Mouse (Mus musculus) stomach, postnatal 0 days (tissue): ENCODE measurements around the gene Prpsap2.

Experiments used
- CTCF ChIP-seq: IDR thresholded peaks from 2 replicates; pipeline ENCODE4 v1.5.1; 2016; ENCODE audit warnings: antibody characterized with exemption, low read depth, mild to moderate bottlenecking, moderate library complexity
- EP300 ChIP-seq: optimal IDR thresholded peaks from 2 replicates; pipeline ENCODE3; 2016; ENCODE audit warnings: antibody characterized with exemption

DNA sequence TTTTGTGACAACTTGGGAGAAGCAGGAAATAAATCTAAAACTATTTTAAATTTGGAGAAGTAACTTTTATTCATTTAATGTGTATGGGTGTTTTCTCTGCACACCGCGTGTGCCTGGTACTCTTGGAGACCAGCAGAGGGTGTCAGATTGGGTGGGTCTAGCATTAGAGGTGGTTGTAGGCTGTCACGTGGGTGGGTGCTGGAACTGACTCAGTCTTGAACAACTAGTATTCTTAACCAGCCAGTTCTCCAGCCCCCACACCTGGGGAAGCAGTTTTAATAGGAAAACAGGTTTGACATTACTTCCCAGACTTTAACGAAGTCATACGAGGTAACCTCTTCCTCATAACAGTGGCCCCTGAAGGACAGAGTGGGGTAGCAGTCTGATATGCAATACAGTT, 1.4 kb downstream of the Prpsap2 start:
- TF ChIP-seq CTCF (peak; percentile 53), EP300 (no peak)
